Mouse (Mus musculus) left cerebral cortex, postnatal 36 days (tissue): ENCODE measurements around the gene Mylk3. TPM values are rescaled to one million over a fixed set of nuclear protein-coding genes. Genes with fewer than 3 reads are reported as not detected.
A peak's percentile ranks its signal among the peaks of the same experiment; 100 is the strongest.

Experiments used
- DNase-seq, 2 experiments: peaks; one replicate each; pipeline ENCODE4 v3.0.0; 2021 to 2022; ENCODE audit warnings: low spot score in 2 of 2, mixed read lengths in 1 of 2
- intact Hi-C: fragments of 180-260 bp; cut with DNase I; formaldehyde crosslinking; loops from one replicate; pipeline ENCODE4 v1.15.1; 2025
- total RNA-seq, 2 experiments: library from RNA; stranded (reverse); gene quantifications; 2 replicates each; pipeline ENCODE4 v1.2.3; 2021

Gene Mylk3
- total RNA-seq, 2 experiments from 2014 or later: 2.3 to 3.2 TPM

DNA sequence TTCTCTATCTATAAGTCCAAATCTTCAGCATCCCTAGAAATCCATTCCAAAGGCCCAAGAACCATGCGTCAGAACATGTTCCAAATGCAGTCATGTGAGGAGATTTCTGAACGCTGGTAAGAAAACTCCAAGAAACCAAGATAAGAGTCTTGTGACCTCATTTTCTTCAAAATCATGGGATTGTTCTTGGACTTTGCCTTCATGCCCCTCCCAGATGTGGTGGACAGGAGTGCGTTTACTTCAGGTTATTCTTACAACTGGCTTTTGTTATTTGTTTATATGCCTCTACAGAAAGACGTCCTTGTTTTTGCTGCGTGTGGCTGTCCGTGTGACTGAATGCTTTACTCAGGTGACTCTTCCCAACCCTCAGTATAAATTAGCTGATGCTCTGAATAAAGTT, 7.1 kb upstream of the Mylk3 start:
- DNase-seq: no peak
- intact Hi-C loops: no loop called here

GRCm38 (mm10) chr8:85391438-85391837, 5.3 kb upstream of the Mylk3 start:
- intact Hi-C loops: no loop called here
- DNase-seq: no peak

DNA sequence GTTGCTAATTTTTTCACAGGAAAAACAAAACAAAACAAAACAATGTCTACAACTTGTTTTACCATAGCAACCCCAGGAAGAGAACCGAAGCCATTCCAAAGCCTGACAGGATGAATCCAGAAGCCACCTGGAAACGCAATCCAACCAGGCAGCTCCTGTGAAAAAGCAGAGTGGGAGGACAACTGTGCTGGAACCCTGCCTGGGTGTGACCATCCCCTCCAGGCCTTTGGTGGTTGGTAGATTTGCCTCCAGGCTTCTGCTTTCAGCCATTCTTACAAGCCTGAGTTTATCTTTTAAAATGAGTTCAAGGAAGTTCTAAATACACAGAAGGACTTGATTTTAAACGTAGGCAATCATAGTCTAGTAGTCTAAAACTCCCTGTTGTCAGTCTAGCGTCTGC, 4.2 kb downstream of the Mylk3 start:
- DNase-seq: peak in 1 of 2 experiments; percentile 26
- intact Hi-C loops: no loop called here

- intact Hi-C loops: no loop called here
- no peak for DNase-seq
These were observed 5.3 kb downstream of the Mylk3 start for GRCm38 (mm10) chr8:85380824-85381209.

GRCm38 (mm10) chr8:85380123-85380823, 5.9 kb downstream of the Mylk3 start:
- no peak for DNase-seq
- intact Hi-C loops: no loop called here

- intact Hi-C loops: no loop called here
- no peak for DNase-seq
These were observed 6.9 kb downstream of the Mylk3 start for GRCm38 (mm10) chr8:85379142-85379781.

GRCm38 (mm10) chr8:85376516-85376915, 9.6 kb downstream of the Mylk3 start:
- intact Hi-C loops: no loop called here
- DNase-seq: no peak

GRCm38 (mm10) chr8:85374286-85374685, 11.9 kb downstream of the Mylk3 start:
- intact Hi-C loops: no loop called here
- DNase-seq: no peak

DNA sequence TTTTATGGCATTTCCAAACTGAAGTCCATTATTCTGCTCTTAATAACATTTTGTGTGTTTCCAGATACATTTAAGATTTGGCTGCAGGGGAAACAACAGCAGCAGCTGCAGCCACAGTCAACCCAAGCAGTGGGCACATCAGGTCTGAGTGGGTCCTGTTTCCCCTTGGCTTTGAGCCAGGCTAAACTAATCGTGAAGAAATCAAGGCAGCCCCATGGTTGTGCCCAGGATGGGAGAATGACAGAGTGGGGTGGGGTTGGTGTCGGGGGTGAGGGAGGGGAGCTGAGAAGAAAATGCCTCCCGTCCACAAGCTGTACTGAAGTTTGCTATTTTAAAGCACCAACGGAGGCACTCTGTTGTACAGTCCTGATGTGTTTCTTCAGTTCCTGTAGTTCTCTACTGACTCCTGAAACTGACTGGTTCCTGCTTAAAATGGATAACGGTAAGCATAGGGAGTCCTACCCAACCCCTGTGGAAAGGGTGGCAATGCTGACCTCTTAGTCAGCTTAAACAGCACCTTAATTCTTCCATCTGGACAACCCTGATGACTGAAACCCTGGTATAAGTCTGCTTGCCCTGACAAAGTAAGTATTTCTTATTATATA, 12.6 kb downstream of the Mylk3 start:
- intact Hi-C loops: no loop called here
- DNase-seq: no peak

- intact Hi-C loops: no loop called here
- DNase-seq: no peak
These were observed 13.7 kb downstream of the Mylk3 start for GRCm38 (mm10) chr8:85372465-85372839.

- DNase-seq: peak in 1 of 2 experiments; percentile 21
- intact Hi-C loops: no loop called here
These were observed 14.2 kb downstream of the Mylk3 start for GRCm38 (mm10) chr8:85371736-85372464.

GRCm38 (mm10) chr8:85365176-85365575, 21.0 kb downstream of the Mylk3 start:
- no peak for DNase-seq
- intact Hi-C loops: no loop called here

DNA sequence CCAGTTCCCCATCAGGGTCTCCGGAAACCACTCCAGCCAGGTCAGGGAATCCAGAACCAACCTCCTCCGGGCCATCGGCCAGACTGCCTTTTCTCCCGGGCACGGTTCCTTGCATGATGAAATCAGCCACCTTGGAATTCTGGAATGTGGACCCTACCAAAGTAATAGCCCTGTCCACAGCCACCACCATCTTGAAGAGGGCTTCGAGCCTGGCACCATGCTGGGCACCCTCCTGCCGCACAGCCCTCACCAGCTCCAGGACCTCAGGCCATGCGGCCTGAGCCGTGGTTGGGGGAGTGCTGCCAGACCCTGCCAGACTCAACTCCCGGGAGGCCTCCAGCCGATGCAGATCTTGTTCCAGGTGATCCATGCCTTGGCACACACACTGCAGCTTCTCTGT, 21.5 kb downstream of the Mylk3 start:
- DNase-seq: no peak

DNA sequence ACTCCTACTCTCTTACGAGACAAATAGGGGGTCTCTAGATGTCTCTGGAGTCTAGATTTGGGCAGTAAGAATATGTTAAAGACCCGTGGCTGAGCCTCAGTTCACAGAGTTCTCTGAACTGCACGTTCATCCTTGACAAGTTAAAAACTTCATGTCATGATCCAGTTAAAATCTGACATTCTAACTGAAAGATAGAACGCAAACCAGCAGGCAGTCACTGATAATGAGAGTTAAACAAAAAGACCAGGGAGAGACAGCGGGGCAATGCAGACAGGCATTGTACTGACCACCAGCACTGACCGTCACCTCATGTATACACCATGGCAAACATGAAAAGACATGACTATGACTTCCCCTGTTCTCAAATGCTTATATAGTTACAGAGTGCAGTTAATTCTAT, 22.7 kb downstream of the Mylk3 start:
- no peak for DNase-seq
- intact Hi-C loops: no loop called here

More for the DNA sequence above, 21.5 kb downstream of the Mylk3 start:
- intact Hi-C loops: no loop called here

DNA sequence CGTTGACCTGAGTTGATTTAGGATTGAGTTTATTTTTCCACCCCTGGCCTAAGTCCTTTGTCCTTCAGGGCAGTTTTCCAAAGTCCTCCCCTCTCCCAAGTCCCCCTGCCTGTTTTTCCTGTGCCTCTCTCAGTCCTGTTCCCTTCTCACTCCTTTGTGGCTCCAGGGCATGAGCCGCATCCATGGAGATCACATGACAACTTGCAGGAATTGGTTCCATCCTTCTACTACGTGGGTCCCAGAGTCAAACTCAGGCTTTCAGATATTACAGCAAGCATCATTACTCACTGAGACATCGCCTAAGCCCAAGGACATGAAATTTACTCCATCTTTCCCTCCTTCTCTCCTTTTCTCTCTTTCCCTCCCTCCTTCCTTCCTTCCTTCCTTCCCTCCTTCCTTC, 23.9 kb downstream of the Mylk3 start:
- DNase-seq: no peak
- intact Hi-C loops: no loop called here

GRCm38 (mm10) chr8:85353287-85353686, 32.9 kb downstream of the Mylk3 start:
- intact Hi-C loops: no loop called here
- DNase-seq: no peak

DNA sequence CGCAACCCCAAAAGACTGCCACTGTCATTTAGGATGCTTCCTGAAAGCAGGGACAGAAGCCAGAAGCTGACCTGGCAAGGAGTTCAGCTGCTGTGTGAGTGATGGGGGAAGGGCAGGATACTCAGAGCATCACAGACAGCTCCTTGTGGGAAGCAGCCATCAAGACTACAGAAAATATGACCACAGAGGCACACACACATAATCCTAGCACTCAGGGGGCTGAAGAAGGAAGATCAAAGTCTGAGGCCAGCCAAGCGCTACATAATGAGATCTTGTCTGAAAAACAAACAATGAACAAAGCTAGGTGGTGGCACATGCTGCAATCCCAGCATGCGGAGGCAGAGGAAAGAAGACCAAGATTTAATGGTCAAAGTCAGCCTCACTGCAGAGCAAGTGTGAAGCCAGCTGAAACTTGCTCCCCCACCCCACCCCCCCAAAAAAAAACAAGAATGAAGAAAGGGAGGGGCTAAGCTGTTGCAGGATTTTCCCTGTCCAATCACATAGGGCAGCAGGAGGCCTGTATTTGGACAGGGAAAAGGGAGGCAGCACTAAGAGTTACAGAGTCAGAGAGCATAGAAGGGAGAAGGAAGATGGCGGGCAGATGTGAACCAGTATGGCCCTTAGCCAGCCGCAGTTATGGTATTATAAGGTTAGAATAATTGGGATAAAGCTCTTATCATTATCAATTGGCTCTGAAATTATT, 46.1 kb downstream of the Mylk3 start:
- no peak for DNase-seq
- intact Hi-C loops: no loop called here

DNA sequence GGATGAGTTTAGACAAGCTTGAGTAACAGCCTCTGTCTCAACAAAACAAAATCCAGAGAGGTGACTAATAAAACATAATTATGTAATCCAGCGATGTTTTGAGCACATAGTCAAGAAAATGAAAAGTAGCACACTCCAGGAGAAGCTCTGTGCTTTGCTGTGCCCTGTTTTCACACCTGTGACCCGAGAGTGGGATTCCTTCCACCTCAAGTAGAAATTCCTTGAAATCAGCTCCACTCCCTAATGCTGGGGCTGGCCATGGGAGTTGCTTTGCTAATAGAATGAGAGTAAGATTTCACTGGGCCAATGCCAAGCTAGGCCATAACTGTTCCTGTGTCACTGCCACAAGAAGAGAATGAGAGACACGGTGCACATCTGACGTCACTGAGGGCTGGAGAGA, 48.5 kb downstream of the Mylk3 start:
- no peak for DNase-seq
- intact Hi-C loops: no loop called here

GRCm38 (mm10) chr8:85336211-85336933, 49.8 kb downstream of the Mylk3 start:
- DNase-seq: no peak
- intact Hi-C loops: no loop called here
